Mouse (Mus musculus) ES-E14 (cell line): Measurements from ENCODE around the gene Hcls1. TPM values are rescaled to one million over a fixed set of nuclear protein-coding genes. Genes with fewer than 3 reads are reported as not detected.

Experiments used
- DNase-seq: peaks from one replicate; pipeline ENCODE4 v3.0.0-alpha.2; 2013; ENCODE audit warnings: low read depth, low spot score
- H3K27ac ChIP-seq: 2 replicates; pipeline ENCODE4 v1.5.1; 2012; ENCODE audit warnings: low read depth, mild to moderate bottlenecking, low read length, moderate library complexity, mixed read lengths; ENCODE audit not compliant: poor library complexity, insufficient read depth, severe bottlenecking
- H3K36me3 ChIP-seq: 2 replicates; pipeline ENCODE4 v1.6.1; 2012; ENCODE audit warnings: mild to moderate bottlenecking, low read length, moderate library complexity, mixed read lengths; ENCODE audit not compliant: control insufficient read depth, poor library complexity, insufficient read depth, severe bottlenecking
- H3K4me1 ChIP-seq, 2 experiments: fragments of 150-350 bp in 1 of 2; sonication (generic) in 1 of 2; 2 replicates each; pipeline ENCODE4 v1.6.1; 2012; ENCODE audit warnings: low read length in 2 of 2, mild to moderate bottlenecking in 1 of 2, mixed read lengths in 1 of 2; ENCODE audit not compliant: control insufficient read depth in 2 of 2, insufficient read depth in 2 of 2, poor library complexity in 1 of 2
- H3K4me3 ChIP-seq, 2 experiments: fragments of 150-350 bp in 1 of 2; sonication (generic) in 1 of 2; 2 replicates each; pipeline ENCODE4 v1.5.1; 2012; ENCODE audit warnings: low read length in 2 of 2, low read depth in 1 of 2, mild to moderate bottlenecking in 1 of 2, mixed read lengths in 1 of 2; ENCODE audit not compliant: insufficient read depth in 1 of 2, poor library complexity in 1 of 2, severe bottlenecking in 1 of 2
- H3K9ac ChIP-seq: 2 replicates; pipeline ENCODE4 v1.6.1; 2012; ENCODE audit warnings: low read depth, mild to moderate bottlenecking, low read length, mixed read lengths; ENCODE audit not compliant: poor library complexity, insufficient read depth, severe bottlenecking
- H3K9me3 ChIP-seq: fragments of 150-350 bp; sonication (generic); 2 replicates; pipeline ENCODE4 v1.6.1; 2012; ENCODE audit warnings: low read depth, mild to moderate bottlenecking, low read length; ENCODE audit not compliant: control insufficient read depth, insufficient read depth
- CHD2 ChIP-seq: IDR thresholded peaks from 2 replicates; pipeline ENCODE4 v1.6.1; 2014; ENCODE audit warnings: mild to moderate bottlenecking, low read depth, low read length, inconsistent platforms
- HCFC1 ChIP-seq: IDR thresholded peaks from 2 replicates; pipeline ENCODE4 v1.6.1; 2012; ENCODE audit warnings: low read length, inconsistent platforms, borderline replicate concordance; ENCODE audit not compliant: insufficient read depth
- MAFK ChIP-seq: IDR thresholded peaks from 2 replicates; pipeline ENCODE4 v1.6.1; 2014; ENCODE audit warnings: mild to moderate bottlenecking, low read depth, low read length, inconsistent platforms; ENCODE audit not compliant: insufficient read depth
- ZC3H11A ChIP-seq: IDR thresholded peaks from 2 replicates; pipeline ENCODE4 v1.6.1; 2012; ENCODE audit warnings: low read depth, mild to moderate bottlenecking, inconsistent platforms, low read length, borderline replicate concordance
- ZNF384 ChIP-seq: IDR thresholded peaks from 2 replicates; pipeline ENCODE4 v1.6.1; 2012; ENCODE audit warnings: low read depth, low read length, inconsistent platforms
- in situ Hi-C, 2 experiments: fragments of 600-800 bp; cut with MboI; formaldehyde crosslinking; loops; one replicate each; pipeline ENCODE4 v1.15.1; 2025; ENCODE audit warnings: low sequenced_read_pairs in 2 of 2, inconsistent platforms in 1 of 2; ENCODE audit not compliant: unreplicated experiment in 2 of 2
- total RNA-seq: library from RNA; depleted of rRNA; stranded (reverse); fragments of 300-350 nt; gene quantifications from 2 replicates; pipeline ENCODE4 v1.2.3, GENCODE M21; 2012

Gene Hcls1
- total RNA-seq, 1 experiment, result 1.2 TPM

GRCm38 (mm10) chr16:36989493-36989892 lies 54.7 kb downstream of the Hcls1 start:
- H3K9me3 ChIP-seq, result no peaks in the 10 kb centered on the region
- peak overlapping the region in 1 of 2 experiments; percentile 47; a peak in 1 of 4 replicates for H3K4me3 ChIP-seq
- H3K4me1 ChIP-seq, result peaks cover 5 to 7% of the 10 kb centered on the region in 2 experiments; a peak in 3 of 4 replicates
- TF ChIP-seq MAFK (peak; percentile 53; the same call in 1 of the 2 replicates), ZC3H11A (no peak), HCFC1 (no peak)
- no peak overlapping the region for H3K9ac ChIP-seq
- in situ Hi-C loops, result no loop called here
- no peak for DNase-seq
- H3K27ac ChIP-seq, result no peak overlapping the region
- H3K36me3 ChIP-seq, result no peaks in the 10 kb centered on the region

DNA sequence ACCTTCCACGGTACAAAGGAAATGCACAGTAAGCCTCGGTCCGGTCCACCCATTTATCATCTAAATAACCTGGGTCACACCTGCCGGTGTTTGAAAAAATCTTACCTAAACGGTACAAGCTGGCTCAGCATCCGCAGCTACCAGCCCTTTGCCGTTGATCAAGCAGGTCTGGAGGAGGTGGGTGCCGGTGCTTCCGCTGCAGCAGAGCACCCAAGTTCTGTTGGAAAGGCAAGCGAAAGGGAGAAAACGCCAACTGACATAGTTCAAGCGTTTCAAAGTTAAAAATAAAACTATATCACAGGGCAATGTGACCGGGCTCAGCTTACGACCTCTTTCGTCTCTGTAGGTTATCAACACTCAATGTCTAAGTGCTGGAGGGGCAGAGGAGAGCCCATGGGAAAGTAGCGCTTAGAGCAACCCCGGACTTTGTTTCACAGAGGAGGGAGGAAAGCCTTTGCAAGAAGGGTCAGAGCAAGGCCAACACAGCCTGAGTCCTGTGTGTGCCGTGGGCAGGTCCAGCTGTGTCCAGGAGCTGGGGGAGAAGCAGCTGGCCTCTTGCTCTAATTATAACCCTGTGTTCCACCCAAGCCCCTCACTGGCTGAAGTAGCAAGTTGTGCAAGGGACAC lies 55.3 kb downstream of the Hcls1 start, which contains the start of gene Fbxo40:
Gene Fbxo40 (minus strand): TSS at position 469 of the 627 bp plus-strand sequence.
- H3K27ac ChIP-seq, result peak within 1 kb of the TSS; percentile 30; the same call in 1 of the 2 replicates
- no peak for DNase-seq
- TF ChIP-seq ZC3H11A (no peak), CHD2 (no peak)
- H3K4me1 ChIP-seq, result peaks cover 5 to 7% of the 10 kb centered on the region in 2 experiments; a peak in 3 of 4 replicates
- in situ Hi-C loops, result no loop called here
- no peak within 1 kb of the TSS for H3K9ac ChIP-seq
- peak within 1 kb of the TSS in 1 of 2 experiments; percentile 47; a peak in 2 of 4 replicates for H3K4me3 ChIP-seq
- H3K36me3 ChIP-seq, result no peaks in the 10 kb centered on the region
- H3K9me3 ChIP-seq, result no peaks in the 10 kb centered on the region

DNA sequence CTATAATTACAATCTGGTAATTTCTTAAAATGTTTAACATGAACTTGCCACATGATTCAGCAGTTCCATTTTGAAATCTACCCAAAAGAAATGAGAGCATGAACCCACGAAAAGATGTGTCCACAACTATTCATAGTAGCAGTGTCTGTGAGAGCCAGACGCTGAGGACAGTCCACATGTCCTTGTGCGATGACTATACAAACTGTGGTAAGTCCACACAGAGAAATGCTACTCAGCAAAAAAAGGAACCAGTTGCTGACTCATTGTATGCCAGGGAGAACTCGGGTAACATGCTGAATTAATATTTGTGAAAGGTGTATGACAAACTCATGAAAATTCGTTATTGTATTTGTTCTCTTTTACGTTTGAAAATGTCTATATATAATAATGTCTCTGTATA lies 62.9 kb downstream of the Hcls1 start:
- no peaks in the 10 kb centered on the region for H3K4me1 ChIP-seq
- in situ Hi-C loops, result no loop called here
- no peak overlapping the region for H3K9ac ChIP-seq
- DNase-seq, result no peak
- H3K27ac ChIP-seq, result no peak overlapping the region
- no peaks in the 10 kb centered on the region for H3K9me3 ChIP-seq
- H3K36me3 ChIP-seq, result no peaks in the 10 kb centered on the region
- H3K4me3 ChIP-seq, result no peak overlapping the region
- TF ChIP-seq CHD2 (no peak), MAFK (no peak)

GRCm38 (mm10) chr16:36999366-36999972 lies 64.7 kb downstream of the Hcls1 start:
- Histone ChIP-seq H3K9me3 (no peaks in the 10 kb centered on the region), H3K36me3 (no peaks in the 10 kb centered on the region), H3K4me3 (no peak overlapping the region), H3K27ac (no peak overlapping the region), H3K9ac (no peak overlapping the region), H3K4me1 (no peaks in the 10 kb centered on the region)
- in situ Hi-C loops, result no loop called here
- no peak for TF ChIP-seq ZNF384
- no peak for TF ChIP-seq MAFK
- TF ChIP-seq CHD2, result no peak
- TF ChIP-seq ZC3H11A, result no peak
- TF ChIP-seq HCFC1, result no peak
- no peak for DNase-seq

GRCm38 (mm10) chr16:37009262-37009661 lies 74.5 kb downstream of the Hcls1 start:
- in situ Hi-C loops, result no loop called here
- no peak overlapping the region for H3K9ac ChIP-seq

More at GRCm38 (mm10) chr16:37009262-37009661, 74.5 kb downstream of the Hcls1 start:
- Histone ChIP-seq H3K9me3 (no peaks in the 10 kb centered on the region), H3K36me3 (no peaks in the 10 kb centered on the region), H3K4me1 (peaks cover 0 to 4% of the 10 kb centered on the region in 2 experiments; a peak in 1 of 4 replicates), H3K4me3 (no peak overlapping the region), H3K27ac (no peak overlapping the region)
- DNase-seq, result no peak
- no peak for TF ChIP-seq MAFK
- no peak for TF ChIP-seq ZC3H11A
- no peak for TF ChIP-seq ZNF384
- no peak for TF ChIP-seq CHD2
- TF ChIP-seq HCFC1, result no peak
